Mouse (Mus musculus) sigmoid colon, adult 10 weeks (tissue): ENCODE results near the gene Ccdc70. TPM values are rescaled to one million over a fixed set of nuclear protein-coding genes. Genes with fewer than 3 reads are reported as not detected.

Experiments
- polyA plus RNA-seq: library from polyadenylated mRNA; stranded (reverse); fragments of 350-450 nt; fragmentation: Illumina TruSeq; extraction: RNeasy Lipid Tissue Mini Kit (QIAGEN cat#74804); gene quantifications from one replicate; pipeline ENCODE4 v1.2.3, GENCODE M21; 2014; ENCODE audit warnings: low read depth, low replicate concordance

Gene Ccdc70
- polyA plus RNA-seq = not detected

DNA sequence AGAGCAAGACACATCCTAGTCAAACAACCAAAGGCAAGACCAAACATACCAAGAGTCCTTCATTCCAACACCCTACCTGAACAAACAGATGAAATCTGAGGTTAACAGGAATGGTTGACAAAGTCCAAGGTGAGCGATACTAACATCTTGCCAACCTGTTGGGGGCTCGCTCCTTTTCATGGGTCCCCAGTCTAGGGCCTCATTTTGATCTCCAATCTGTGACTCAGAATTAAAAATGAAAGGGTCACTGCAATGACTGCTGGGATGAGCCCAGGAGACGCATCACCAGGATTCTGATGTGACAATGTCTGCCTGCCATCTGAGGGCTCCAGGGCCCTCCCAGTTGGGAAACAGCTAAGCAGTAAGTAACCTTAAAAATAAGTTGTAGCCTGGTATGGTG lies at the start of gene Ccdc70:
Gene Ccdc70, plus strand, starts transcription at position 301 of the 400 bp plus-strand sequence.

GRCm38 (mm10) chr8:21932610-21933009 lies 37.0 kb upstream of the Ccdc70 start, which contains the start of gene Defb15:
Gene Defb15 (minus strand): TSS chr8:21932710.

GRCm38 (mm10) chr8:21938052-21938451 lies 31.5 kb upstream of the Ccdc70 start, which contains the start of gene Defb35:
Gene Defb35 (plus strand): TSS chr8:21938352.

DNA sequence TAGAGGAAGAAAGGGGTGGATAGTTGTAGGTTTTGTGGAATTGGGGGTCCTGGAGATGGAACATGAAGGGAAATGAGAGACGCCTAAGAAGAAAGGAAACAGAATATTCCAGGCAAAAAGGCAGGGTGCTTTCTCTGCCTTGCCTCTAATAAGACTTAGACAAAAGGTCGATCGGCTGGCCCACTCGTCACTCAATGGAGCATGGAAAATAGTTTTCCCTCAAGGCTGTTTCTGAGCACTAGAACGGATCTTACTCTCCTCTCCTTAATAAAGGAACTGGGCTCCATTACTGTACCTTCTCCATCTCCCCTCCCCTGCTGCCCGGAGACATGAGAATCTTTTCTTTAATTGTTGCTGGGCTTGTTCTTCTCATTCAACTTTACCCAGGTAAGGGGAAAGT lies 23.1 kb upstream of the Ccdc70 start, which contains the start of gene Defb13:
Gene Defb13, plus strand, starts transcription at position 301 of the 400 bp plus-strand sequence.

DNA sequence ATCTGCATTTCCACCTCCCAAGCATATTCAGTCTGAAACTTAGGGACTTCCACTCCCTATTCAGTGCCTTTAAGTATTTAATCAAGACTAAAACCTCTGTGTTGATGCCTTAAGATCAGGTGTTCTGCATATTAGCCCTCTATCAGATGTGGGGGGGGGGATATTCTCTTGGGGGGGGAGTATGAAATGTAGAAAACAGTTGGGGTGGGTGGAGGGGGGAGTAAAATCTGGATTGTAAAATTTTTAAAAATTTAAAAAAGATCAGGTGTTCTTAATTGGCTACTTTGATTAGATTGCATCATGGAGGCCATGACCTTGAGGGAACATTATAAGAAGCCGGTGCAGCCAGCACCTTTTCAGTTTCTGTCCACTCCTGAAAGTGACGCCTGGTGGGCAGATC lies 11.2 kb upstream of the Ccdc70 start, which contains the start of gene Fam90a1a:
Gene Fam90a1a, plus strand, starts transcription at position 301 of the 400 bp plus-strand sequence.

Other genes starting within 250 kb of the Ccdc70 start
- not detected for gene Defa24, start 235.3 kb upstream of the Ccdc70 start, polyA plus RNA-seq
- not detected for gene Defb50, start 146.2 kb upstream of the Ccdc70 start, polyA plus RNA-seq
- not detected for gene Defb2, start 129.8 kb upstream of the Ccdc70 start, polyA plus RNA-seq
- gene Defb10, start 110.9 kb upstream of the Ccdc70 start, polyA plus RNA-seq = not detected
- gene Defb9, start 84.4 kb upstream of the Ccdc70 start, polyA plus RNA-seq = not detected
- gene Defb11, start 63.4 kb upstream of the Ccdc70 start, polyA plus RNA-seq = not detected
- gene Defb15, start 37.1 kb upstream of the Ccdc70 start, polyA plus RNA-seq = not detected
- not detected for gene Defb35, start 31.4 kb upstream of the Ccdc70 start, polyA plus RNA-seq
- gene Defb13, start 23.0 kb upstream of the Ccdc70 start, polyA plus RNA-seq = not detected
- not detected for gene Fam90a1a, start 11.1 kb upstream of the Ccdc70 start, polyA plus RNA-seq
- gene Atp7b, start 90.5 kb downstream of the Ccdc70 start, polyA plus RNA-seq = 0.13 TPM
- 32.0 TPM for gene Alg11, start 90.9 kb downstream of the Ccdc70 start, polyA plus RNA-seq
- gene Nek5, start 155.3 kb downstream of the Ccdc70 start, polyA plus RNA-seq = 3.2 TPM
- gene Nek3, start 196.7 kb downstream of the Ccdc70 start, polyA plus RNA-seq = 9.4 TPM
- gene Ckap2, start 216.0 kb downstream of the Ccdc70 start, polyA plus RNA-seq = 19.8 TPM
- 35.3 TPM for gene Vps36, start 223.0 kb downstream of the Ccdc70 start, polyA plus RNA-seq